Mouse (Mus musculus) left cerebral cortex, postnatal 4 days (tissue): ENCODE results near the gene Tlk2. TPM values are rescaled to one million over a fixed set of nuclear protein-coding genes. Genes with fewer than 3 reads are reported as not detected.
A peak's percentile ranks its signal among the peaks of the same experiment; 100 is the strongest.
"Not testable (repeated sequence)": the region's sequence is repeated elsewhere in the genome, so short reads cannot be mapped to it uniquely, and the experiment has no call there.

Experiments
- DNase-seq: peaks from one replicate; pipeline ENCODE4 v3.0.0-alpha.2; 2022
- intact Hi-C: fragments of 180-260 bp; cut with DNase I; formaldehyde crosslinking; loops from one replicate; pipeline ENCODE4 v1.15.1; 2025
- total RNA-seq, 2 experiments: library from RNA; stranded (reverse); gene quantifications; 2 replicates each; pipeline ENCODE4 v1.2.3; 2021

The Tlk2 gene
- total RNA-seq: 10 to 100 TPM; 60.6 to 62.6 TPM

GRCm38 (mm10) chr11:105178516-105178915, at the start of gene Tlk2:
Gene Tlk2 (plus strand): TSS chr11:105178807.
- intact Hi-C loops: no loop called here
- no peak for DNase-seq

DNA sequence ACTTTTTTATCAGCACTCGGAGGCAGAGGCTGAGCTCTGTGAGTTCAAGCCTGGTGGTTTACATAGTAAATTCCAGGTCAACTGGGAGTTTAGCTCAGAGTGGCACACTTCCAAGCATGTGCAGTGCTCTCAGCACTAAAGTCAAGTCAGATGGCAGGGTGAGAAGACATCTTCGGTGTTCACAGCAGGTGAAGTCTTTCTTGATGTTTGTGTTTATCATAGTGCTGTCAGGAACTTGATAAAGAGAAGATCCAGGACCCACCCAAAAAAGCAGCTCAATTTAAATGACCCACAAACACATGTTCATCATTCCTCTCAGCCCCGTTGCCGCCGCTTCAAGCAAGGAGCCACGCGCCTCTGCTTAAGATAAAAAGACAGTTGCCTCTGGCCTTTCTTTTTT, 42.9 kb upstream of the Tlk2 start:
- DNase-seq: no peak
- intact Hi-C loops: loop anchor here (10.0 kb wide), 1 partner anchor 611 kb away; no protein-coding TSS in a partner anchor

DNA sequence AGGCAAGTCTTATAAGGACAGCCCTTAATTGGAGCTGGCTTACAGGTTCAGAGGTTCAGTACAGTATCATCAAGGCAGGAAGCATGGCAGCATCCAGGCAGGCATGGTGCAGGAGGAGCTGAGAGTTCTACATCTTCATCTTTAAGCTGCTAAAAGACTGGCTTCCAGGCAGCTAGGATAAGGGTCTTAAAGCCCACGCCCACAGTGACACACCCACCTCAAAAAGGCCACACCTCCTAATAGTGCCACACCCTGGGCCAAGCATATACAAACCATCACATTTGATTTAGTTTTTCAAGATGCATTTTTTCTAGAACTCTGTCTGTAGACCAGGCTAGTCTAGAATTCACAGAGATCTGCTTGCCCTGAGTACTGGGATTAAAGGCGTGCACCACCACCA, 41.4 kb upstream of the Tlk2 start:
- not testable (repeated sequence) for DNase-seq
- intact Hi-C loops: loop anchor here (10.0 kb wide), 1 partner anchor 612 kb away; no protein-coding TSS in a partner anchor

- intact Hi-C loops, DNase-seq: not testable (repeated sequence)
Measured at GRCm38 (mm10) chr11:105140512-105140911, 38.1 kb upstream of the Tlk2 start.

- no peak for DNase-seq
- intact Hi-C loops: no loop called here
Measured at GRCm38 (mm10) chr11:105141115-105141514, 37.5 kb upstream of the Tlk2 start.

DNA sequence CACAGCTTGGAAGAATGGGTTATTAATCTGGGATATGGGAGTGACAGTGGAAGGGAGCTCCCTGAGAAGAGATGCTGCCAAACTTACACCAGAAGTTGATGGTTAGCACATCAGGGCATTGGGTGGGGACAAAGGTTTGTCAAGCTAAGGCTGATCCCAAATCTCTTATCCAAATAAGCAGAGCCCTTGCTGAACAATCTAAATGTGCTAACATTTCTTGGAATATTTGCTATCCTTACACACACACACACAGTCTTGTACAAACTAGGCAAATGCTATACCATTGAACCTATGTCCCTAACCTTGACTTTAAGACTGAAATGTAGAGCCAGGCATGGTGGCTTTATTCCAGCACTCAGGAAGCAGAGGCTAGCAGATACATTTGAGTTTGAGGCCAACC, 35.0 kb upstream of the Tlk2 start:
- no peak for DNase-seq
- intact Hi-C loops: no loop called here

GRCm38 (mm10) chr11:105144084-105144483, 34.5 kb upstream of the Tlk2 start:
- intact Hi-C loops: no loop called here
- DNase-seq: no peak

DNA sequence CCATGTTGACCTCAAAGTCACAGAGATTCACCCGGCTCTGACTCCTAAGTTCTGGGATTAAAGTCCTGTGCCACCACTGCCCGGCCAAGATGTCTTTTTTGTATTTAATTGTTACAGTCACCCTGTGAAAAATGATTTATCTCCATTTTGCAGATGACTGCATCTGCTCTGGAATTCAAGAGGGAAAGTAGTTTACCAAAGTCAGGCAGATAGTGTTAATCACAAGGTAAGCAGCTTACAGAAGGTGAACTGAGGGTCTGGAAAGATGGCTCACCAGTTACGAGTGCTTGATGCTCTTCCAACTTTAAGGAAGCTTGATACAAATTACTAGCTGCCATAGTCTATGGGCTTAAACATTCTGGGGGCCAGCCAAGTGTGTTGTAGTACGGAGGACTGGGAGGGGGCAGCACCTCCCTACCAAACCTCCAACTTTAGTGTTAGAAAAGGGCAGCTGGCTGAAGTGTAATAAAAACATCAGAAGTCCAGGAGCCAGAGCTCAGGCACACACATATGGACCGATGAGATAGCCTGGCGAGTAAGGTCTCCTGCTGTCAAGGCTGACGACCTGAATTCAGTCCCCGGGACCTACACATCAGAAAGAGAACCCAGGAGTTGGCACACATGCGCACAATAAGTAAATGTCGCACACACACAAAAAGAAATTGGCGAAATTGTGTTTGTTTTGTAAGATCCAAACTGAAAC, 33.9 kb upstream of the Tlk2 start:
- no peak for DNase-seq
- intact Hi-C loops: no loop called here

DNA sequence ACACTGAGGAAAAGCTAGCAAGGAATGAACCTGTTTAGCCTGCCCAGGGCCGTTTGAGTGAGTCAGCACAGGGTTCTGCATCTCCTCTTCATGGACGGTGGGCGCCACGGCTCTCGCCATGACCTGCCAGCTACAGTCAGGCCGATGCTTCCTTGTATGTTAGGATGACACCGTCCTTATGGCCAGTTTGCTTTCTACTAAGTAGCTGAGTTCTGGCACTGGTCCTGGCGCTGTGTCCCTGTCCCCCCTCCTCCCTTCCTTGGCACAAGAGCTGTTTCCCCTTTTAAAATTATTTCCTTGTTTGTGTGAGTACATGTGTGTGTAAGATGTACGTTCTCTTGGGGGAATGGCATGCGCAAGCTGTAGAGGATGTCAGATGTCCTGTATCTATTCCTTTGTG, 33.4 kb upstream of the Tlk2 start:
- no peak for DNase-seq
- intact Hi-C loops: no loop called here

GRCm38 (mm10) chr11:105146593-105146992, 32.0 kb upstream of the Tlk2 start, which contains the start of gene Gm10842:
Gene Gm10842 (plus strand): TSS chr11:105146893.
- DNase-seq: no peak
- intact Hi-C loops: no loop called here

GRCm38 (mm10) chr11:105149353-105149752, 29.3 kb upstream of the Tlk2 start:
- intact Hi-C loops: no loop called here
- DNase-seq: no peak

DNA sequence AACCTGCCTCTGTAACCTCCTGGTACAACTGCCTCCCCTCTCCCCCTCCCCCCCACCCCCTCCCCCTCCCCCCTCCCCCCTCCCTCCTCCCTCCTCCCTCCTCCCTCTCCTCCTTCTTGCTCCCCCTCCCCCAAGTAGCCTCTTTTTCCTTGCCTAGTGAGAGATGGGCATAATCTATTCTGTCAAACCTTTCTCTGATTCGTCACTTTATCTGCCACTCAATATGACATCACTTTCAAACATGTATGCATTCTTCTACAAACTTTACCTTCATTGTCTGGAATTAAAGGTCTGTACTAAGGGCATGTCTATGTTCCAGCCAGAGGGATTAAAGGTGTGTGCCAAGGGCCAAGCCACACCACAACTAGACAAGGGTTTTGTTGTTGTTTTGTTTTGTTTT, 28.8 kb upstream of the Tlk2 start:
- intact Hi-C loops: no loop called here
- DNase-seq: no peak

GRCm38 (mm10) chr11:105150691-105151090, 27.9 kb upstream of the Tlk2 start:
- DNase-seq: no peak
- intact Hi-C loops: no loop called here

DNA sequence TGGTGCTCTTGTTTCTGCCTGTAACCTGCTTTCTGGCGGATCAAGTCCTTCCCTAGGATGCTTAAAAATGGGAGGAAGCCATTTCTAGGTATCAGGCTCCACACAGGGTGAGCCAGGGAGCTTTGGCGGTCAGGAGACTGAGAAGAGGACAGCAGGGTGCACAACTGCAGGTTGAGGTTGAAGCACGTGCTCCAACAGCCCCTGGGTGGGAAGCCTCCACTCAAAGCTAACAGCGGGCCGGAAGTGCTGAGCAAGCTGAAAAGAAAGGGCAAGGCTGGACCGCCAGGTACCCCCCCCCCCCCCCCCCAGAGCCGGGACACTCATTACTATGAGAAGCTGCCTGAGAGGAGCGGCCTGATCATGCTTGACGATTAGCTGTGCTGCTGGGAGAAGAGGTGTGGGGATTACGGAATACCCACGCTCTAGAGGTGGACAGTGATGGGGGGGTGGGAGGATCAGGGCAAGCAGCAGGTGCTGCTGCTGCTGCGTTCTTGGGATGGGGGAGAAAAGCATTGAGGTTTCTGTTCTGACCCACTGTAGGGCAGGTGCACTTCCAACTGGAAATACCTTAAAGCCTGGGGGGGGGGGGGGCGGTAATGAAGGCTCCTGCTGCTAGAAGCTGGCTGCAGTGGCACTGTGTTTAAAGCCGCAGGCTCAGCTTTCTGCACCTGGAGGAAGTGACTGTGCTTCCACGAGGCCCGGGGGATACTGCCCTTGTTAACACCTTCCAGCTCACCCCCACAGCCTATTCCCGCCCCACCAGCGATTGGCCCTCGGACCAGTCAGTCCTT, 27.2 kb upstream of the Tlk2 start:
- no peak for DNase-seq
- intact Hi-C loops: no loop called here

- DNase-seq: no peak
- intact Hi-C loops: no loop called here
Measured at GRCm38 (mm10) chr11:105152017-105152300, 26.6 kb upstream of the Tlk2 start.

- intact Hi-C loops: no loop called here
- DNase-seq: no peak
Measured at GRCm38 (mm10) chr11:105152357-105152899, 26.2 kb upstream of the Tlk2 start.

- intact Hi-C loops: no loop called here
- DNase-seq: peak; percentile 56
Measured at GRCm38 (mm10) chr11:105153068-105153833, 25.4 kb upstream of the Tlk2 start.

GRCm38 (mm10) chr11:105155915-105156314, 22.7 kb upstream of the Tlk2 start:
- DNase-seq: no peak
- intact Hi-C loops: no loop called here

- intact Hi-C loops: no loop called here
- no peak for DNase-seq
Measured at GRCm38 (mm10) chr11:105156748-105157267, 21.8 kb upstream of the Tlk2 start.

GRCm38 (mm10) chr11:105158047-105158446, 20.6 kb upstream of the Tlk2 start:
- no peak for DNase-seq
- intact Hi-C loops: no loop called here
